9 mouse cellular contexts compared by ENCODE assay signal in genomic region chr17:51583277-51583676, GRCm38 (mm10).
DNase-seq lines count a peak whose midpoint lies in the region; ATAC-seq lines count a peak whose summit lies in the region.
"Had no signal": no experiment of that assay in that cellular context is flagged by ENCODE, and none has a peak within 500 bp of the region (broad histone marks: within the 10 kb centered on the region; RNA-seq: fewer than 3 reads in every experiment).

No protein-coding gene starts in this region.

- no peak for ATAC-seq in midbrain, embryonic 11.5 days (ENCODE audit: low FRiP score)
- peak; percentile 65 for ATAC-seq in intestine, embryonic 15.5 days
- ATAC-seq in forebrain, embryonic 14.5 days: no peak

- H3K4me1 ChIP-seq in midbrain, embryonic 10.5 days: peaks cover 10% of the 10 kb centered on the region
- peaks cover 5% of the 10 kb centered on the region; the same call in 1 of the 2 replicates for H3K4me1 ChIP-seq in midbrain, embryonic 11.5 days (ENCODE audit: control insufficient read depth, insufficient read depth, low read length)
- H3K4me1 ChIP-seq in intestine, embryonic 15.5 days (replicated peaks): no peaks in the 10 kb centered on the region
- 0 out of 2 replicates have a peak, but pooled peaks cover 5% of the 10 kb centered on the region for H3K4me1 ChIP-seq in forebrain, embryonic 14.5 days (ENCODE audit: control insufficient read depth, insufficient read depth, low read length)

- H3K27me3 ChIP-seq in midbrain, embryonic 10.5 days (ENCODE audit: low read depth, poor library complexity, severe bottlenecking): no peaks in the 10 kb centered on the region
- no peaks in the 10 kb centered on the region for H3K27me3 ChIP-seq in midbrain, embryonic 11.5 days (ENCODE audit: control insufficient read depth, insufficient read depth, low read length)
- no peaks in the 10 kb centered on the region for H3K27me3 ChIP-seq in intestine, embryonic 15.5 days (replicated peaks)
- no peaks in the 10 kb centered on the region for H3K27me3 ChIP-seq in forebrain, embryonic 14.5 days (replicated peaks; ENCODE audit: control insufficient read depth, insufficient read depth, low read length)
- H3K27me3 ChIP-seq: midbrain, embryonic 12.5 days had no signal

- DNase-seq in adrenal gland, postnatal 10 days: peak; percentile 12
- DNase-seq in adrenal gland, adult 18-20 months (ENCODE audit: low spot score in 2 of 2): no peak
- DNase-seq in midbrain, embryonic 10.5 days (ENCODE audit: low spot score): no peak
- DNase-seq in midbrain, embryonic 11.5 days (ENCODE audit: low spot score, missing footprints): no peak
- peak; percentile 41 for DNase-seq in right cerebral cortex, postnatal 25 days
- DNase-seq in forebrain, embryonic 14.5 days (ENCODE audit: low spot score): no peak
- DNase-seq in layer of hippocampus, postnatal 14 days (ENCODE audit: low spot score in 2 of 2): no peak

- WGBS in midbrain, embryonic 10.5 days: 88% methylated on average over 15 of the region's 15 CpGs
- whole genome bisulfite sequencing in midbrain, embryonic 11.5 days: 90% methylated on average over 15 of the region's 15 CpGs
- 67% methylated on average over 15 of the region's 15 CpGs for WGBS in intestine, embryonic 15.5 days
- 91% methylated on average over 15 of the region's 15 CpGs for WGBS in forebrain, embryonic 14.5 days

- H3K36me3 ChIP-seq in midbrain, embryonic 10.5 days: no peaks in the 10 kb centered on the region
- no peaks in the 10 kb centered on the region for H3K36me3 ChIP-seq in midbrain, embryonic 11.5 days (ENCODE audit: control insufficient read depth, insufficient read depth, low read length)
- no peaks in the 10 kb centered on the region for H3K36me3 ChIP-seq in intestine, embryonic 15.5 days
- no peaks in the 10 kb centered on the region for H3K36me3 ChIP-seq in forebrain, embryonic 14.5 days (ENCODE audit: control insufficient read depth, insufficient read depth, low read length)
- H3K36me3 ChIP-seq: midbrain, embryonic 12.5 days had no signal

- no peaks in the 10 kb centered on the region for H3K9me3 ChIP-seq in midbrain, embryonic 10.5 days (replicated peaks)
- no peaks in the 10 kb centered on the region for H3K9me3 ChIP-seq in midbrain, embryonic 11.5 days (ENCODE audit: control insufficient read depth, low read length)
- H3K9me3 ChIP-seq in intestine, embryonic 15.5 days: no peaks in the 10 kb centered on the region
- H3K9me3 ChIP-seq in forebrain, embryonic 14.5 days (replicated peaks; ENCODE audit: control insufficient read depth, low read length): no peaks in the 10 kb centered on the region
- H3K9me3 ChIP-seq: midbrain, embryonic 12.5 days had no signal

- peak overlapping the region; percentile 13; the same call in 1 of the 2 replicates for H3K27ac ChIP-seq in midbrain, embryonic 10.5 days (replicated peaks)
- no peak overlapping the region for H3K27ac ChIP-seq in midbrain, embryonic 11.5 days (ENCODE audit: low read depth, low read length)
- H3K27ac ChIP-seq in intestine, embryonic 15.5 days: no peak overlapping the region
- no peak overlapping the region for H3K27ac ChIP-seq in forebrain, embryonic 14.5 days (ENCODE audit: low read depth, low read length)
- H3K27ac ChIP-seq: midbrain, embryonic 12.5 days had no signal

- H3K4me2 ChIP-seq in midbrain, embryonic 11.5 days: no peak overlapping the region
- H3K4me2 ChIP-seq in intestine, embryonic 15.5 days (replicated peaks): peak overlapping the region; percentile 30; the same call in 1 of the 2 replicates
- H3K4me2 ChIP-seq in forebrain, embryonic 14.5 days (ENCODE audit: low read length): no peak overlapping the region

- H3K9ac ChIP-seq in midbrain, embryonic 11.5 days (ENCODE audit: low read length): no peak overlapping the region
- H3K9ac ChIP-seq in intestine, embryonic 15.5 days: no peak overlapping the region
- no peak overlapping the region for H3K9ac ChIP-seq in forebrain, embryonic 14.5 days (ENCODE audit: low read length)
- H3K9ac ChIP-seq: midbrain, embryonic 12.5 days had no signal

- no peak overlapping the region for H3K4me3 ChIP-seq in midbrain, embryonic 10.5 days
- H3K4me3 ChIP-seq in midbrain, embryonic 11.5 days (ENCODE audit: low read depth, low read length): no peak overlapping the region
- H3K4me3 ChIP-seq in intestine, embryonic 15.5 days (replicated peaks): no peak overlapping the region
- no peak overlapping the region for H3K4me3 ChIP-seq in forebrain, embryonic 14.5 days (ENCODE audit: low read depth, low read length)
- H3K4me3 ChIP-seq: midbrain, embryonic 12.5 days had no signal

Comparison
In these comparisons a context has a peak if more than half of its experiments do, and no peak if none do; other contexts are left out.
1. DNase-seq: peak in adrenal gland, postnatal 10 days (single experiment) and right cerebral cortex, postnatal 25 days (single experiment); none in adrenal gland, adult 18-20 months (0 of 2), midbrain, embryonic 10.5 days (single experiment), midbrain, embryonic 11.5 days (single experiment), forebrain, embryonic 14.5 days (single experiment) and layer of hippocampus, postnatal 14 days (0 of 2).